Mouse (Mus musculus) MEL (cell line): ENCODE measurements around the gene Tmem165. TPM values are rescaled to one million over a fixed set of nuclear protein-coding genes. Genes with fewer than 3 reads are reported as not detected.

Source experiments
- DNase-seq: peaks from one replicate; pipeline ENCODE4 v3.0.0; 2011; ENCODE audit warnings: low read depth, low spot score
- H3K27ac ChIP-seq: 2 replicates; pipeline ENCODE4 v1.5.1; 2012; ENCODE audit warnings: low read depth, mild to moderate bottlenecking, control low read depth, low read length, moderate library complexity; ENCODE audit not compliant: control insufficient read depth
- H3K27me3 ChIP-seq, 2 experiments: fragments of 150-350 bp in 1 of 2; sonication (generic) in 1 of 2; 2 replicates each; pipeline ENCODE4 v1.6.1; 2012; ENCODE audit warnings: low read length in 2 of 2, mild to moderate bottlenecking in 2 of 2, improper control_type of control experiment in 1 of 2, moderate library complexity in 1 of 2; ENCODE audit not compliant: insufficient read depth in 2 of 2, control insufficient read depth in 1 of 2
- H3K36me3 ChIP-seq, 2 experiments: 2 replicates each; pipeline ENCODE4 v1.6.1; 2012 to 2014; ENCODE audit warnings: low read length in 2 of 2, improper control_type of control experiment in 1 of 2, inconsistent platforms in 1 of 2, mild to moderate bottlenecking in 1 of 2; ENCODE audit not compliant: insufficient read depth in 2 of 2, control insufficient read depth in 1 of 2
- H3K4me1 ChIP-seq, 2 experiments: fragments of 150-350 bp in 1 of 2; sonication (generic) in 1 of 2; 2 replicates each; pipeline ENCODE4 v1.6.1; 2012; ENCODE audit warnings: low read length in 2 of 2, improper control_type of control experiment in 1 of 2, mild to moderate bottlenecking in 1 of 2; ENCODE audit not compliant: insufficient read depth in 2 of 2, control insufficient read depth in 1 of 2
- H3K4me3 ChIP-seq, 2 experiments: fragments of 150-350 bp in 1 of 2; sonication (generic) in 1 of 2; 2 replicates each; pipeline ENCODE4 v1.5.1; 2012; ENCODE audit warnings: low read depth in 2 of 2, low read length in 2 of 2, mild to moderate bottlenecking in 2 of 2, moderate library complexity in 2 of 2, control low read depth in 1 of 2, improper control_type of control experiment in 1 of 2; ENCODE audit not compliant: control insufficient read depth in 1 of 2, insufficient read depth in 1 of 2
- H3K79me2 ChIP-seq: 2 replicates; pipeline ENCODE4 v1.6.1; 2012; ENCODE audit warnings: mild to moderate bottlenecking, low read length, moderate library complexity; ENCODE audit not compliant: control insufficient read depth, poor library complexity, insufficient read depth
- H3K9ac ChIP-seq: 2 replicates; pipeline ENCODE4 v1.6.1; 2012; ENCODE audit warnings: low read depth, mild to moderate bottlenecking, control low read depth, low read length, moderate library complexity; ENCODE audit not compliant: control insufficient read depth, poor library complexity, severe bottlenecking
- H3K9me3 ChIP-seq: fragments of 150-350 bp; sonication (generic); replicated peaks from 2 replicates; pipeline ENCODE4 v1.6.1; 2012; ENCODE audit warnings: mild to moderate bottlenecking, low read length, improper control_type of control experiment, moderate library complexity; ENCODE audit not compliant: insufficient read depth
- BHLHE40 ChIP-seq: IDR thresholded peaks from 2 replicates; pipeline ENCODE4 v1.6.1; 2012; ENCODE audit warnings: low read depth, mild to moderate bottlenecking, inconsistent platforms, low read length, improper control_type of control experiment, borderline replicate concordance
- CHD2 ChIP-seq: IDR thresholded peaks from 2 replicates; pipeline ENCODE4 v1.6.1; 2011; ENCODE audit warnings: low read length, improper control_type of control experiment
- CTCF ChIP-seq, 3 experiments: IDR thresholded peaks in 2 of 3; conservative IDR thresholded peaks in 1 of 3; 2 replicates each; pipeline ENCODE4 v1.5.1; 2011 to 2012; ENCODE audit warnings: low read length in 3 of 3, low read depth in 2 of 3, mild to moderate bottlenecking in 2 of 3, improper control_type of control experiment in 1 of 3, inconsistent platforms in 1 of 3, mixed read lengths in 1 of 3, moderate library complexity in 1 of 3; ENCODE audit not compliant: control insufficient read depth in 1 of 3, insufficient read depth in 1 of 3, poor library complexity in 1 of 3, severe bottlenecking in 1 of 3
- ELF1 ChIP-seq: IDR thresholded peaks from 2 replicates; pipeline ENCODE4 v1.6.1; 2014; ENCODE audit warnings: low read depth, mild to moderate bottlenecking, inconsistent platforms, low read length, improper control_type of control experiment, moderate library complexity
- EP300 ChIP-seq, 2 experiments: IDR thresholded peaks; 2 replicates each; pipeline ENCODE4 v1.6.1; 2011; ENCODE audit warnings: improper control_type of control experiment in 2 of 2, low read length in 2 of 2, low read depth in 1 of 2, mild to moderate bottlenecking in 1 of 2
- ETS1 ChIP-seq: IDR thresholded peaks from 2 replicates; pipeline ENCODE4 v1.6.1; 2012; ENCODE audit warnings: low read depth, mild to moderate bottlenecking, inconsistent platforms, low read length, improper control_type of control experiment, moderate library complexity
- HCFC1 ChIP-seq: IDR thresholded peaks from 2 replicates; pipeline ENCODE4 v1.6.1; 2012; ENCODE audit warnings: low read depth, mild to moderate bottlenecking, inconsistent platforms, low read length, improper control_type of control experiment, moderate library complexity
- MAFK ChIP-seq: IDR thresholded peaks from 2 replicates; pipeline ENCODE4 v1.6.1; 2011; ENCODE audit warnings: low read depth, mild to moderate bottlenecking, low read length, improper control_type of control experiment, borderline replicate concordance
- MAZ ChIP-seq: IDR thresholded peaks from 2 replicates; pipeline ENCODE4 v1.6.1; 2012; ENCODE audit warnings: low read depth, mild to moderate bottlenecking, inconsistent platforms, low read length, improper control_type of control experiment
- RAD21 ChIP-seq: IDR thresholded peaks from 2 replicates; pipeline ENCODE4 v1.6.1; 2011; ENCODE audit warnings: mild to moderate bottlenecking, low read depth, low read length, improper control_type of control experiment
- TCF12 ChIP-seq: IDR thresholded peaks from 2 replicates; pipeline ENCODE4 v1.6.1; 2014; ENCODE audit warnings: low read depth, mild to moderate bottlenecking, inconsistent platforms, low read length, improper control_type of control experiment, moderate library complexity
- USF1 ChIP-seq: IDR thresholded peaks from 2 replicates; pipeline ENCODE4 v1.6.1; 2014; ENCODE audit warnings: low read depth, mild to moderate bottlenecking, inconsistent platforms, low read length, improper control_type of control experiment, moderate library complexity
- USF2 ChIP-seq, 2 experiments: IDR thresholded peaks; 2 replicates each; pipeline ENCODE4 v1.6.1; 2011 to 2012; ENCODE audit warnings: improper control_type of control experiment in 2 of 2, low read length in 2 of 2, borderline replicate concordance in 1 of 2, inconsistent platforms in 1 of 2, low read depth in 1 of 2, mild to moderate bottlenecking in 1 of 2; ENCODE audit not compliant: insufficient read depth in 1 of 2
- ZMIZ1 ChIP-seq: IDR thresholded peaks from 2 replicates; pipeline ENCODE4 v1.6.1; 2012; ENCODE audit warnings: low read depth, mild to moderate bottlenecking, inconsistent platforms, low read length, improper control_type of control experiment, moderate library complexity
- polyA plus RNA-seq, 2 experiments: library from polyadenylated mRNA; stranded (reverse) in 1 of 2; unstranded in 1 of 2; fragments of >175 nt in 1 of 2; fragments of >200 nt in 1 of 2; gene quantifications; 2 replicates each; pipeline versions ENCODE4 v1.2.1 to v1.2.4; 2012; ENCODE audit warnings: low replicate concordance in 2 of 2, low read depth in 1 of 2; ENCODE audit not compliant: insufficient read length in 2 of 2, insufficient read depth in 1 of 2, missing spikeins in 1 of 2
- total RNA-seq: library from RNA; depleted of rRNA; stranded (reverse); fragments of 300-350 nt; gene quantifications from 2 replicates; pipeline ENCODE4 v1.2.3, GENCODE M21; 2012

Tmem165 gene
- total and polyA plus RNA-seq, 3 experiments = 66.5 to 154 (median 73.0) TPM

DNA sequence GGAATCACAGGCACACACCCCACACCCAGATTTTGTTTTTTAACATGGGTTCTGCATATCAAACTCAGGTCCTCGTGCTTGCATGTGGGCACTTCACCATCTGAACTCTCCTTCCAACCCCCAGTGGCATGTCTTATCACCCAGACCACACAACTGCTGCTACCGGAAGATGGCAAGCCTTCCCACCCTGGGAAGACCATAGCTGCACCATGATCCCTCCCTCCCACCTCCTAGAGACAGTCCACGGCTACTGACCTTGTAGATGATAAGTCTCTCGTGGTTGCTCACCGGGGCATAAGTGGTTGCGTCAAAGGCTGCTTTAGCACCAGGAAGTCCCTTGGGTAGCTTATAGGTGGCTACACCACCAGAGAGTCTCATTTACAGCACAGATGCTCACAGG is 22.2 kb upstream of the Tmem165 start (continued):
- TF ChIP-seq BHLHE40 = no peak
- no peak for TF ChIP-seq ELF1

DNA sequence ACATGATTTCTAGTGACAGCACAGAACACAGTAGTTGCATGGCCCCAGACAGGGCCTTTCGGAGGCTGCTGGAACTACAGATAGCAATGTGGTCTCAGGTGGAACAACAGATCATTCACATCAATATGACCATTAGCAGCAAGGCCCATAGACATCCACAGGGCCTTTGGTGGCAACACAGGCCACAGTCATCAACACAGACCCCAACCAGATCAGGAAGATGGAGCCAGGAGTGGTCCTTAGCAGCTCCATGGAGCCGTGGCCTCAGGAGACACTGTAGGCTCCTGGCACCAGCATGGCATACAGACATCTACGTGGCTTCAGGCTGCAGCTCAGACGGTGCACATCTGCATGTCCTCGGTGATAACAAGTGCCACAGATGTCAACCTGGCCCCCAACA is 20.8 kb upstream of the Tmem165 start:
- TF ChIP-seq TCF12 = no peak
- no peak for TF ChIP-seq EP300 (IDR thresholded peaks at IDR 0.05; ENCODE audit: low read depth in 1 of 2, low read length in 2 of 2)
- TF ChIP-seq MAZ = no peak
- TF ChIP-seq ETS1 = no peak
- TF ChIP-seq CHD2 = no peak
- no peak for TF ChIP-seq USF2 (IDR thresholded peaks at IDR 0.05; ENCODE audit: borderline replicate concordance in 1 of 2, insufficient read depth in 1 of 2, low read depth in 1 of 2, low read length in 2 of 2)
- no peak for TF ChIP-seq BHLHE40
- no peak for TF ChIP-seq RAD21

DNA sequence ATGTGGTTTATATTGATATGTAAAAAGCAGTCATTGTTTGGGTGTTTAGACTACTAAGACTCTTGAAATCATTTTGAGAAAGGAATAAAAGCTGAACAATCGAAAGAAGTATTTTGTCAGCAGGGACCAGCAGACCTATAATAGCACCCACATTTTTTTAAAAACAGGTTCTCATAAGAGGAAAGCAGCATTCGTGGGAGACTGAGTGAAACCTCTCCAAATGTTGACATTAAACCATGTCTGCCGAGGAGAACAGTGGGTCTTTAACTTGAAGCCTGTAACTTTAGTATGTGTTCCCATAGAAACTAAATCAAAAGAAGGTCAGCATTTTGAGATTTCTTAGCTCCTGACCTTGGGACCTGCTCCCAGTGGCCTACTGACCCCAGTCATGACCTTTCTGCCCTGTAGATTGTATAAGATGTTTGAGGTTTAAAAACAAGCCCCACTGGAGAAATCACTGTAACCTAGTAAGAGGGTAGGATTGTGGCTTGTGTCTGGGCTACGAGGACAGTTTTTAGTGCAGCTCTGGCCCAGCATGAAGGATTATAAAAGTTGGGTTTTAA is 19.8 kb upstream of the Tmem165 start:
- Histone ChIP-seq H3K9ac (no peak overlapping the region), H3K4me1 (peaks cover 4 to 8% of the 10 kb centered on the region in 2 experiments), H3K36me3 (peaks cover 0 to 5% of the 10 kb centered on the region in 2 experiments; a peak in 2 of 4 replicates), H3K27me3 (no peaks in the 10 kb centered on the region), H3K4me3 (no peak overlapping the region), H3K79me2 (no peaks in the 10 kb centered on the region), H3K27ac (no peak overlapping the region), H3K9me3 (no peaks in the 10 kb centered on the region)
- TF ChIP-seq USF1 = no peak
- TF ChIP-seq HCFC1 = no peak
- no peak for TF ChIP-seq MAZ
- no peak for TF ChIP-seq CTCF (IDR thresholded peaks at IDR 0.05 in 2 of 3, conservative IDR thresholded peaks at IDR 0.05 in 1 of 3; ENCODE audit: control insufficient read depth in 1 of 3, insufficient read depth in 1 of 3, low read depth in 2 of 3, low read length in 3 of 3, poor library complexity in 1 of 3, severe bottlenecking in 1 of 3)
- TF ChIP-seq MAFK = no peak
- no peak for TF ChIP-seq ZMIZ1
- no peak for DNase-seq

More for the DNA sequence above, 20.8 kb upstream of the Tmem165 start:
- DNase-seq = no peak
- H3K9ac ChIP-seq = no peak overlapping the region
- no peaks in the 10 kb centered on the region for H3K27me3 ChIP-seq
- H3K36me3 ChIP-seq = peaks cover 0 to 5% of the 10 kb centered on the region in 2 experiments; a peak in 2 of 4 replicates
- no peak overlapping the region for H3K27ac ChIP-seq
- no peaks in the 10 kb centered on the region for H3K79me2 ChIP-seq
- H3K4me3 ChIP-seq = no peak overlapping the region
- no peaks in the 10 kb centered on the region for H3K9me3 ChIP-seq
- H3K4me1 ChIP-seq = peaks cover 4 to 8% of the 10 kb centered on the region in 2 experiments
